Mouse (Mus musculus) gastrocnemius, postnatal 10 days (tissue): Measurements from ENCODE around the gene Zfp507. TPM values are rescaled to one million over a fixed set of nuclear protein-coding genes. Genes with fewer than 3 reads are reported as not detected.

Experiments
- DNase-seq: peaks from one replicate; pipeline ENCODE4 v3.0.0; 2021; ENCODE audit warnings: mixed read lengths
- total RNA-seq, 2 experiments: library from RNA; stranded (reverse); gene quantifications; 2 replicates each; pipeline ENCODE4 v1.2.3; 2021

The Zfp507 gene
- total RNA-seq, 2 experiments from 2014 or later, result 17.5 to 24.5 TPM

DNA sequence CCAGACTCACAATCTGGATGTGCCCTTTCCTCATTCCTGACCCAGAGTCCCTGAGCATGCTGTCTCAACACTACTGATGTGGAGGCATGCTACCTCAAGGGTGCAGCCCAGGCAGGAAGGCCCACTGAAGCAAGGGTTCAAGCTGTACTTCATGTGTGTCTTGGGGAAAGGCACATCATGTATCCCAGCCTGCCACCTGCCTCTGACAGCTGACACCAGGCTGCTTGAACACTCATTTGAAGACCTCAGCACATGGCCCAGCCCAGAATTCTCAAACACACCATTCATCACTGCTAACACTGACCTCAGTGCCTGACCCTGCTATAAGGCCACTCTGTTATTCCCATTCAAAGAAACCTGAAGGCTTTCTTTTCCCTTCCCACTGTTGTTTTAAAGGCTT is 20.6 kb downstream of the Zfp507 start:
- DNase-seq, result no peak

DNA sequence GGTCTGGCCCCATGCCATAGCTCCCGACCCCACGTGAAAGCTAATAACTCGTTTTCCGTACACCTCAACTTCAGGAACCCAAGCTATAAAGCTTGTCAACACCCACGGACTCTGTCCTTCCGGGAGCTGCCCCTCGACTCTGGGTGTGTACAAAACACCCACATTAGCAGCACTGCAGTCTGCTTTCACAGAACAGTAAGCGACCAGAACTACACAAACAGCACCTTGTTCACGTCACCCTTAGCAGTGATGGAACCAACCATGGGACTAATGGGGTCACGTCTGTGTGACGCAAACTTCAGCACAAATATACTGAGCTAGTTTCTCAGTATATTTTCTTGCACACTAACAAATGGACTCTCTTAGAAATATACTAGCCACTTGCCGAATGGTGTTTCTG is 28.7 kb downstream of the Zfp507 start:
- DNase-seq, result no peak

DNA sequence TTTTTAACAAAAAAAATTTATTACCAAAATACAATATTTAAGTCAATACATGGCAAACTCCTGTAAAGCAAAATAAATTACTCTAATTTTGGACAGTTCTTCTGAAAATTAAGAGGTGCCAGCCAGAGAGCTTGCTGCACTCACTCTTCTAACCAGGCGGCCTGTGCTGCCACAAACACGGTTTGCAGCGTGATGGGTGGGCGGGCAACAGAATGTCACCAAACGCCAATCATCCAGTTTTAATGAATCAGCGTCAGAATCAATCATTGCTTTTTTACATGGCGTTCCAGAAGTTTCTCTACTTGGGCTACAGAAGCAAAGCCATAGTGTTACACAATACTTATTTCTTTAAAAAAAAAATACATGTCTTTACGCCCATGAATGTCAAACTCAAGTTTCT is 30.5 kb downstream of the Zfp507 start:
- no peak for DNase-seq

DNA sequence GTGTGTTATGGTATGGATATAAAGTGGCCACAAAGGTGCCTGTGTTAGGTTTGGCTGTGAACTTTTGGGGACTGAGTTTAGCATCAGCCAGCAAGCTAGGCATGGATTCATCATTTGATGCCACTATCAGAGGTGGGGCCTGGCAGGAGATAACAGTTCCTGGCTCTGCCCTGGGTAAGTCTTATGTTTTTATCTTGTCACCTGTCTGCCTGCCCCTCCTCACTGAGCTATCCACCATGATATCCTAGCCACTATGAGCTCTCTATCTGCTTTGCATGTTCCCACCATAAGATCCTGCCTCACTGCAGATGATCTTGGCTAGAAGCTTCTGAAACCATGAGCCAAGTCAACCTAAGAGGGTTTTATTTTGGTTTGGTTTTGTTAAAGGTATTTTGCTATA is 31.7 kb downstream of the Zfp507 start:
- no peak for DNase-seq

DNA sequence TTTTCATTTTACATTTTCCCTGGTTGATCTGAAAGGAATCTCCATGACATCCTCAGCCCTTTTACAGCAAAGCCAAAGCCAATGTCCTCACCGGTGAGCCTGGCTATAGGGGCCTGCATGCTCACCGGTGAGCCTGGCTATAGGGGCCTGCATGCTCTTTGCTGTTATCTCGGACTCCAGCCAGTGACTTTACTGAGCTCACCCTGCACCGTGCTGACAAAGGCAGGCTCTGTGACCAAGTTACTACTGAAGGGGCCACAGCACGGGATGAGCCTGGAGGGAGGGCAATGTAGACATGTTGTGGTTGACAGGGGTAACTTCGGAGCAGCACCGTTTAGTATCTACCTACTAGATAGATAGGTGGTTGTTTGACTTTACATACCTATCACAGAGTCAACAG is 32.7 kb downstream of the Zfp507 start:
- no peak for DNase-seq

DNA sequence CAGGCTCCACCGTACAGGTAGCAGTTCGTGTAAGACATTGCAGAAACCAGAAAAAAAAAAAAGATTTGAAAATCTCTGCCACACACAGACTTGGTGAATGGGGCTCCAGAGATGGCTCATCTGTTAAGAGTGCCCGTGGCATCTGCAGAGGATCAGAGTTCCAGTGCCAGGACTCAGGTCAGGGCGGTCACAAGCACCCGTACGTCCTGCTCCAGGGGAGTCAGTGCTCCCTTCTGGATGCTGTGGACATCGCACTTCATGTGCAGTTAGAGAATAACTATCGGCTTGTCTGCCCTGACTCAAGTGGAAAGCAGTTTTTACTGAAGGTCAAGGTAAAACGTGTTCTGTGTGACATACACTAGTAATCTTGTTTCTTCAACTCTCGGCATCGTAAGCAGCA is 38.3 kb downstream of the Zfp507 start:
- DNase-seq, result no peak

DNA sequence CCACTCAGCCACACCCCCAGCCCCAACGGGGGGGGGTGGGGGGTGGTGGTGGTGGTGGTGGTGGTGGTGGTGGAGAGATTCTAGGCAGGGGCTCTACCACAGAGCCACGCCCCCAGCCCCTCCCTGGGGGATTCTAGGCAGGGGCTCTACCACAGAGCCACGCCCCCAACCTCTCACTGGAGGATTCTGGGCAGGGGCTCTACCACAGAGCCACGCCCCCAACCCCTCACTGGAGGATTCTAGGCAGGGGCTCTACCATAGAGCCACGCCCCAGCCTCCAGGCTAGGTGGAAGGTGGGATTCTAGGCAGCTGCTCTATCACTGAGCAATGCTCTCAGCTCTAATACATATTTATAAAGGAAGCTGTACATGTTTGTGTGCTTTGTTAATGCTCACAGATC is 41.0 kb downstream of the Zfp507 start:
- DNase-seq, result no peak

DNA sequence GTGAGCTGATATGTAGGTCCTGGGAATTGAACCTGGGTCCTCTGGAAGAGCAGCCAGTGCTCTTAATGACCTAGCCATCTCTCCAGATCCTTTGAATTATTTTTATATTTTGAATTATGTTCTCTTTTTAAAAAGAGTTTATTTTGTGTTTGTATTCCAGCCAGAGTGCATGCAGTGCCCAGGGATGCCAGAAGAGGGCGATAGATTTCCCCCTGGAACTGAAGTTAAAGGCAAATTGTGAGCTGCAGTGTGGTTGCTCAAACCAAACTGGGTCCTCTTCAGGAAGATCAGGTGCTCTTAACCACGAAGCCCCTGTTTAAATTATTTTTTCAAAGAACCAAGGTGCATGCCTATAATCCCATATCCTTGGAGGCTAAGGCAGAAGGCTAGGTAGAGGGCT is 43.2 kb downstream of the Zfp507 start:
- DNase-seq, result no peak

DNA sequence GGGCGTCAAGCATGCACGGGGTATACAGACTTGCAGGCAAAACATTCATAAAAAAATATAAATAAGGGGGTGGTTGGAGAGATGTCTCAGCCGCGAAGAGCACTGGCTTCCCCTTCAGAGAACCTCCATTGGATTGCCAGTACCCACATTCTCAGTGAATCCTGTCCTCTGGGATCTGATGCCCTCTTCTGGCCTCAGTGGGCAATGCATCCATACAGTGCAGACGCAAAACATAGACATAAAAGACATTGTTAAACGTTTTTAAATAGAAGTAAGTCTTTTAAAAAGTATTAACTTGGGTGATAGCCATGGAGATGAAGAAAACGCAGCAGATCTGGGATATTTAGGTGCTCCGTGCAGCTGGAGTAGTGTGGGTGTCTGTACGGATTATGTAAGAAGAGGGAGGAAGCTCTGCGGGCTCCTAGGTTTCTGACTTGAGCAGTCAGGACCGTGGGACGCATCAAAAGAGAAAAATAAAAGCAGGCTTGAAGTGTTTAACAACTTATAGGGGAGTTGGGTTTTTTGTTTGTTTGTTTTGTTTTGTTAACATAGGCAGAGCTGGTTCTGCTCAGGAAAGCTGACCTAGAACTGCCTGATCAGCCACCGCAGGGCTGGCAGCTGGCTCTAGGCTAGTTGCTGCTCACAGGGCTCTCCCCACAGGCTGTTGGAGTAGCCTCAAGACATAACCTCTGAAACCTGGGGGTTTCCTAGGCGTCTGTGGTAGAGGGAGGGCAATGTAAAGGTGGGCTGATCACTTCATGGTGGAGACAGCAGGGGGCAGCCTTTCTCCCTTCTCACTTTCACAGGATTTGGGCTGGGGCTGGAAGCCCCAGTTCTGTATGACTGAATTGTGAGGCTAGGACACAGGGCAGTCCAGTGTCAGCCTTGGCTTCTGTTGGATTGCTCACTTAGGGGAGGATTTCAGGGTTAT is 46.0 kb downstream of the Zfp507 start:
- DNase-seq, result no peak

DNA sequence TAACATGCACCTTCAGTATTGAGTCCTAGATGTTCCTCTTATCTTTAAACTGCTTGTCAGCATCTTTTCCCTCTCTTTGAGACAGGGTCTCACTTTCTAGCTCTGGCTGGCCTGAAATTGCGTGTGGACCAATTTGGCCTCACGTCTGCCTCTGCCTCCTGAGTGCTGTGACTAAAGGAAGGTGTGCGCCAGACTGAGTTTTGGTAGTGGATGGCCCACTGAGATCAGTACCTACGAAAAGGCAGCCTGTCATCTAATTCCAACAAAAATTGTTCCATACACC is 48.0 kb downstream of the Zfp507 start:
- DNase-seq, result no peak

DNA sequence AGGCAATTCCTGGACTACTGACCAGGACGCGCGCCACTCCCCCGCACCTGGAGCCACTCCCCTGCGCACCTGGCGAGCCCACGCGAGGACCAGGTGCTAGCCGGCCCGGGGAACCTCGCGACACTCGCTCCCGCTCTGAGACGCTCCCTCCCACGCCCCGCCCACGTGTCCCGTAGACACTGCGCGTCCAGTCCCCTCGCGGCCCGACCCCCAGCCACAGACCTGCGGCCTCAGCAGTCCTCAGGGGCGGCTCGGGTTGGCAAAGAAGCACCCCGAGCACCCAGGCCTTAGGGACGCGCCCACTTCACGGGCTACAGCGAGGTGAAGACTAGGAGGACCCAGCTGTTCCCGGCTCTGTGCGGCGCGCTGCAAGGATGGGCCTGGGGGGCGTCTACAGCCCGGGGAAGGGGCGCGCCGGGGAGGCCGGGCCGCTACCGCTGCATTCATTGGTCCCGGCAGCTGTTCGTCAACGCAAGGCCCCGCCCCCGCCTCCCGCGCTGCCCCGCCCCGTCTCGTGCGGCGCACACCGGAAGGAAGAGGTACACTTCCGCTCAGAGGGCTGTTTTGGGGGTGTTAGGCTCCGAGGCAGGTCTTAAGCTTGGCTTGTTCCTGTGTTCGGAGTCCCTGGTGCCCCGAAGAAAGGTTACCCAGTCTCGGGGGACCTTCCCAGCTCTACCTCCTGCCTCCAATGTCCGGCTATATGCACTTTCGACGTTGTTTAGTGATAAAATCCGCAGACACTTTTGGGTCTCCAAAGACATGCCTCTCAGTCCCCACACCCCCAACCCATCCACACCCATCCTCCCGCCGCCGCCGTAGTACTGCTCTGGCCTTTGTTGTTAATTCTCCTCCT is 48.5 kb downstream of the Zfp507 start, which contains the start of gene Dpy19l3:
Dpy19l3 (minus strand) TSS at position 422 of the 853 bp plus-strand sequence.
- DNase-seq, result peak; percentile 92

DNA sequence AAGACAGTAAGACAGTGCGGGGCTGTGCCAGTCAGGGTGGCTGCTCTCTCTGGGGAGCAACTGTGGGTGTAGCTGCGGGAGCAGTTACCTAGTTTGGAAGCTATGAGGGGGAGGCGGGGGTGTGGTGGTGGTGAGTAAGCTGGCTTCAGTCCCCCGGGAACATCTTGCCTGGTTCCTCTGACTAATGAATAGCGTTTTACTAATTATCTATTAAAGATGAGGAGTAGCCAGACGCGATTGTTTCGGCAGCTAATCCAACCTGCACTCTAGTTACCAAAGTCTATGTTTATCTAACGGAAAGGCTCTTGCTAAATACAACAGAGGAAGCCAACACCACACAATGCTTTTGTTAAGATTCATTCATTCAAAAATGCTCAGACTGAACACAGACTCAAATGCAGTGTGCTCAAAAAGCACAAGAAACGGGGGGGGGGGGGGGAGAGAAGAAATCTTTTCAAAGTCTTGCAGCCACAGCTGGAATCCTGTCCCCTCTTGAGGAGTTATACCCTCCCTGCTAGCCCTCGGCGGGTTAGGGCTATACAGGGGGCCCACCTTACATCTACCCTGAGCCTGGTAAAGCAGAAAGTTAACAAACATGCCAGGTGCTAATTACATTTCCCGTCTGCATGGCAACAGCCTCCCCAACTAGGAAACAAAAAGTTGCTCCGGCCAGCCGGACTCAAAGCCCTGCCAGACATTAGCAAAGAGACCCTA is 49.3 kb downstream of the Zfp507 start:
- DNase-seq, result no peak

DNA sequence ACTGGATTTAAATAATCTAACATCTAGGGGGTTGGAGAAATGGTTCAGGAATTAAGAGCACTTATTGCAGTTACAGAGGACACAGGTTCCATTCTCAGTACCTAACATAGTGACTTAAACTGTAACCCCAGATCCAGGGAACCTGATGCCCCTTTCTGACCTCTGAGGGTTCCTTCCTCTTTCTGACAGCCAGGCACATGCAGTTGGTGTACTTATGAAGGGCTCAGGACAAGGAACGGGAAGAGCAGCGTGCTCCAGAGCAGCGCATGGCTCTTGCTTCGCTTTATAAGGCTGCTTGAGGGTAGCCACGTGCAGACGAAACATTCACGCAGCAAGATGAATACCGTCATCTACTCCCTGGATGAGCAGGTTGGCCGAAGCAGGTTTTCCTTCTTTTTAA is 51.9 kb downstream of the Zfp507 start:
- no peak for DNase-seq

DNA sequence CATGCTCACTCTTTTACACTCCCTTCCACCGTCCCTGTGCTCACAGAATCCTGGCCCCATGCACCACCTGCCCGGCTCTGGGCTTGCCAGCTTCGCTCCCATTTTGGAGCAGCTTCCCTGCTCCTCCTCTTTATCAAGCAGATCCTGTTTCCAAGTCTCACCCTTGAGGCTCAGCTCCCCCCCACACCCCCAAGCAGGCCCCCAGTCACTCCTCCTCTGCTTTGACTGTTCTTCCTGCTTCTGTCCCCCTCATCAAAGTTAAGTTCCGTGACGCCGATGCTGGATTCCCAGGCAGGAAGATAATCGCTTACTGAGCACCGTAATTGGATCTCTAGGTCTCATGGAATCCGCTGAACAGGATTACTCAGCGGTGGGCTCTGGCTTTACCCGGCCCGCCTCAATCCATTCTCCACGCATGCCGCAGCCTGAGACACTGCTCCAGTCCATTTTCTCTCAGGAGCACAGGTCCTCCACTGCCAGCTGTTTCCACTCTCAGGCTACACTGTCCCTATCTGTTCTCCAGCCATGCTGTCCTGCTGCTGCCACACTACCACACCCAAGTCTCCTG is 55.3 kb downstream of the Zfp507 start:
- DNase-seq, result no peak

DNA sequence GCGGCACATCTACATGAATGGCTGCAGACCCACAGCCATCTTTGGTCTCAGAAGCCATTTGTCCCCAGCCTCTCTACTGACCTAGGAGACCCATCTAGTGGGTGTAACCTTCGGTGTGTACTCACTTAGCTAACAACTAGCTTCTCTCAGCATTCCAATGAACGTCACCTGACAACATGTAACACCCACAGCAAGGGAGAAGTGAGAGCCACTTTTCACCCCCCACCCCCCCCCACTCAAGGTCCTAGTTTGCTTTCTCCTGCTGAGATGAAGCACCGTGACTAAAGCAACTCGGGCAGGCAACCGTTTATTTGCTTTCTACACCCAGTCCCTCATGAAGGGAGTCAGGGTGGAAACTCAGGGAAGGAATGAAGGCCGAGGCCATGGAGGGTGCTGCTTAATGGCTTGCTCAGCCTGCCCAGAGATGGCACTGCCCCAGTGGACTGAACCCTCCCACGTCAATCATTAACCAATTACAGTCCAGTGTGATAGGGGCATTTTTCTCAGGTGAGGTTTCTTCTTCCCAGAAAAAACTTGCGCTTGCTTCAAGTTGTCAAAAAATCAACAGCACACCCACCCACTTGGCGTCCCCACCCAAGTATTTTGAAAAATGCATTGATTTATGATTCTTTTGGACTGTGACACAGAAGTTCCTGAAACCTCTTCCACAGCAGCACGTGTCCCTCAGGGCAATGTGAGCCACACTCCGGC is 56.0 kb downstream of the Zfp507 start:
- no peak for DNase-seq

DNA sequence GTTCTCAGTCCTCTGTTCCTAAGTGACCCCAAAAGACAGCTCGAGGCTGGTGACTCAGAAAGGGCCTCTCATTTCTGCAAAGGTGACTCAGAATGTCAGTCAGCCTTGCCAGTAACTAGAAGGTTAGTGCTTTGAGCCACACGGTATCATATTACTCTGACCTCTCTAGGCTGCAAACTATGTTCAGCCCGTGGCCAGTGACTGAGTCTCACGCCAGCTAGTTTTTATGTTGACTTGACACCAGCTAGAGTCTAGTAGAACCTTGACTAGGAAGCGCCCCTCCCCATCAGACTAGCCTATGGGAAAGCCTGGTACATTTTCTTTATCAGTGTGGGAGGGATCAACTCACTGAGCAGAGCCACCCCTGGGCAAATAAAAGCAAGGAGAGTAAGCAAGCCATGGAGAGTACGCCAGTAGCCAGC is 57.5 kb downstream of the Zfp507 start:
- no peak for DNase-seq

DNA sequence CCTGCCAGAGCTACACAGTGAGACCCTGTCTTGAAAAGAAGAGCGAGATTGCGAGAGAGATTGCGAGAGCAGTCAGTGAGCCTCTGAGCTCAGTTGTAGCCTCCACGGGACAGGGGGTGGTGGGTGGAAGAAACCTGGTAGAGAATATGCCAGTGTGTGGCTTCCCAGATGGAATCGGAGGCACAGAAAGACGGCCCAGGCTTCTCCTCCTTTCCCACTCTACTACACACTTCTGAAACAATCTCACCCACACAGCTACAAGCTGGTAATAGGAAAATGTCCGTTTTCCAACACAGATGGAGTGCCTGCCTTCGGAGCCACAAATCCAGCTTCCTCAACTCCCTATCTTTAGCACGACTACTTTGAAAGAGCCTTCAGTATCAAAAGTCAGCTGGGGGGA is 58.0 kb downstream of the Zfp507 start:
- no peak for DNase-seq

DNA sequence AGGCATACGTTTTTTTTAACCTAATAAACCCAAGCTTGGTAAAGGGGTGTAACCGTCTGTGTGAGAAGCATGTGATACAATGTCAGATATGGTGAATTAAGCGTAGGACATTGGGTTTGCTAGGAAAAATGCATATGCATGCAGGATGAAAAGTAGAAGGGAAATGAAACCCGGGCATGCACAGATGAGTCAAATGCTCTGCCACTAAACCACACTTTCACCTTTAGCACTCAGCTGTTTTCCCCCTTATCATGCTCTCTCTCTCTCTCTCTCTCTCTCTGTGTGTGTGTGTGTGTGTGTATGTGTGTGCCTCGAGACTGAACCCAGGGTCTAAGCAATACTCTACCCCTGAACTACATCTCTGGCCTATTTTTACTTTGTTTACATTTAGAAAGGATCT is 60.5 kb downstream of the Zfp507 start:
- no peak for DNase-seq

DNA sequence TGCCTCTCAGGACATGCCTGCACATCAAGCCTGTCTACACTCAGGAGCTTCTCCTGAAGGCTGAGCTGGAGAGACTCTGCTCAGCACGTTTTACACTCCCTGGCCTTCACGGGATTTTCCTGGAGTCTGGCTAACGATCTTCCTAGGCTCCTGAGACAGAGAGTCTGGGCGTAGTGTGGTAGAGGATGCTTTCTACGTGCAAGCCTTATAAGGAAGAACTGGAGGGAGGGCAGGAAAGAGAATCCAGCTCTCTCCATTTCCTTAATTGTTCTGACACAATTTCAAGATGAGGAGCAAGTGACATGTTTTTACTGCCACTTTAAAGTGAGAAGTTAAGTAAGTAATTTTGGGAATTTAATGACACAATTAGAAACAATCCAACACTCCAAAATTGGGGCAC is 60.9 kb downstream of the Zfp507 start:
- DNase-seq, result no peak

DNA sequence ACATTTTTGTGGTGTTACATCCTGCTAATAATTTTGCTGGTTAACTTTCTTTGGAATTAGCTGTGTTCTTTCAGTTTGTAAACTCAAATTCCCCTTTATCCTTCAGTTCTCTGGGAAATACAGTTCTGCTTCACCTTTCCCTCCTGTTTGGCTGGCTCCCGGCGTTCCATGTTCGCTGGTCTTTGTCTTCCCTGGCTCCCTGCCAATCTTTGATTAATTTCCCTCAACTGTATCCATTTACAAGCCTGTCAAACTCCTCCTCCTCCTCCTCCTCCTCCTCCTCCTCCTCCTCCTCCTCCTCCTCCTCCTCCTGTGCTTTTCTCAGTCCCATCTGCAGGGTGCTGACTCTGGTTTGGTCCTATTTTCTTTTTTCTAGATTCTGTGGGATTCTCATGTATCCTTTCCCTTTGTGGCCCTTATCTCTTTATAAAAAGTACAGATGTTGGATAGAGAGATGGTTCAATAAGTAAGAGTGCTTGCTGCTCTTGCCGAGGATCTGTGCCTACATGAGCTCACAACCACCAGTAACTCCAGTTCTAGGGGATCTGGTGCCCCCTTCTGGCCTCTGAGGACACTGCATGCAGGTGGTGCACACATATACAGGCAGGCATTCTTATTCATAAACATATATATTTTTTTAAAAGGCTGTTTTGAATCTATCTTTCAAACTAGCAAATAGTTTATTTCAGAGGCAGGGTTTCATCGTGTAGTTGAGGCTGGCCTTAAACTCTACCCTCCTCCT is 62.1 kb downstream of the Zfp507 start:
- peak; percentile 62 for DNase-seq

DNA sequence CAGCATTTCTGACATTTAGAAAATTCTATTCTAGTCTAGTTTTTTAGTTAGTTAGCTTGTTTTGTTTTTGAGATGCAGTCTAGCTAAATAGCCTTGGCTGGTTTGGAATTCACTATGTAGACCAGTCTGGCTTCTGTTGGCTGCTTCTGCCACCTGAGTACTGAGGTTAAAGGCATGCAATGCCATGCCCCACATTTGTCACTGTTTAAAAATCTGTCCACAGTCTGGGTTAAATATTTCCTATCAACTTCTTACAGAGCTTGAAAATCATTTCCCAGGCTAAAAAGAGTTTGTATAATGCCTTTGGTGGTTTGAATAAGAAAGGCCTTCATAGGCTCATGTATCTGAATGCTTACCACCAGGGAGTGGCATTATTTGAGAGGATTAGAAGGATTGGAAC is 63.9 kb downstream of the Zfp507 start:
- no peak for DNase-seq
